Mouse (Mus musculus): ENCODE results near the gene Ppard. TPM values are rescaled to one million over a fixed set of nuclear protein-coding genes. Genes with fewer than 3 reads are reported as not detected.

The Ppard gene
- total RNA-seq, 4 experiments from 2014 or later = 24.5 to 27.5 (median 26.7) TPM

GRCm38 (mm10) chr17:28281866-28282441, 49.5 kb downstream of the Ppard start:
- DNase-seq (ENCODE audit: low spot score in 2 of 2) = no peak

GRCm38 (mm10) chr17:28283199-28283598, 50.7 kb downstream of the Ppard start:
- no peak for DNase-seq (ENCODE audit: low spot score in 2 of 2)

- DNase-seq (ENCODE audit: low spot score in 2 of 2) = no peak
Observed at GRCm38 (mm10) chr17:28286133-28286532, 53.6 kb downstream of the Ppard start.

- DNase-seq (ENCODE audit: low spot score in 2 of 2) = no peak
Observed at GRCm38 (mm10) chr17:28286964-28287363, 54.5 kb downstream of the Ppard start.

- no peak for DNase-seq (ENCODE audit: low spot score in 2 of 2)
Observed at GRCm38 (mm10) chr17:28287578-28287977, 55.1 kb downstream of the Ppard start.

- no peak for DNase-seq (ENCODE audit: low spot score in 2 of 2)
Observed at GRCm38 (mm10) chr17:28287980-28288379, 55.5 kb downstream of the Ppard start.

- peak in 1 of 2 experiments; percentile 48 for DNase-seq (ENCODE audit: low spot score in 2 of 2)
Observed at GRCm38 (mm10) chr17:28290262-28290661, 57.8 kb downstream of the Ppard start.

GRCm38 (mm10) chr17:28290671-28291070, 58.2 kb downstream of the Ppard start:
- DNase-seq (ENCODE audit: low spot score in 2 of 2) = no peak

- no peak for DNase-seq (ENCODE audit: low spot score in 2 of 2)
Observed at GRCm38 (mm10) chr17:28291346-28291745, 58.8 kb downstream of the Ppard start.

- DNase-seq (ENCODE audit: low spot score in 2 of 2) = no peak
Observed at GRCm38 (mm10) chr17:28293716-28294115, 61.2 kb downstream of the Ppard start.

- no peak for DNase-seq (ENCODE audit: low spot score in 2 of 2)
Observed at GRCm38 (mm10) chr17:28294449-28295333, 62.2 kb downstream of the Ppard start.

GRCm38 (mm10) chr17:28298888-28299287, 66.4 kb downstream of the Ppard start:
- no peak for DNase-seq (ENCODE audit: low spot score in 2 of 2)

- no peak for DNase-seq (ENCODE audit: low spot score in 2 of 2)
Observed at GRCm38 (mm10) chr17:28299669-28300320, 67.3 kb downstream of the Ppard start.

- no peak for DNase-seq (ENCODE audit: low spot score in 2 of 2)
Observed at GRCm38 (mm10) chr17:28300323-28300722, 67.8 kb downstream of the Ppard start.

GRCm38 (mm10) chr17:28300850-28301249, 68.3 kb downstream of the Ppard start:
- no peak for DNase-seq (ENCODE audit: low spot score in 2 of 2)

GRCm38 (mm10) chr17:28305172-28305571, 72.7 kb downstream of the Ppard start:
- DNase-seq (ENCODE audit: low spot score in 2 of 2) = no peak

- DNase-seq (ENCODE audit: low spot score in 2 of 2) = peak; percentile 63 to 92
Observed at GRCm38 (mm10) chr17:28308297-28309195, 76.0 kb downstream of the Ppard start.

- no peak for DNase-seq (ENCODE audit: low spot score in 2 of 2)
Observed at GRCm38 (mm10) chr17:28310831-28311230, 78.3 kb downstream of the Ppard start.

GRCm38 (mm10) chr17:28311366-28312132, 79.0 kb downstream of the Ppard start:
- DNase-seq (ENCODE audit: low spot score in 2 of 2) = no peak
